8 mouse cellular contexts compared by ENCODE assay signal in the genomic region with DNA sequence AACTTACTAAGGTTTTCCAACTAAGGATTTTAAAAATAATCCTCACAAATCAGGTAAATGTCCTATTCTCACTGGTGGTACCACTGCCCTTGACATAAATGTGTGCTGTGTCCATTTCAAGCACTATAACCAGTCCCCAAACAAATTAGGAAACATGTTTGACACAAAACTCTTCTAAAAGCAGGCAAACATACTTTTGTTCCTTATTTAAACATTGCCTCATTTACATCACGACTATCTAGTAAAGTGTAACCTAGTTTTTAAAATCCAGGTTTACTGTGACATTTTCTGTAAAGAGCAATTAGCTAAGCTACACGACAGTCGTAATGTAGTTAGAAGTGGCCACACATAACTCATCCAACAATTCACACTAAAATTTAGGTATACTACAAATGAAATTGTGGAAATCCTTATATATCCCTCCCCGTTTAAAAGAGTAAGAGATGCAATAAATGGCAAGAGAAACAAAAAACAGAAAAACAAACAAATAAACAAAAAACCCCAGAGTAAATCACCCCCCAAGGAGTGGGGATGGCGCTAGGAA. TPM values are rescaled to one million over a fixed set of nuclear protein-coding genes. Genes with fewer than 3 reads are reported as not detected.
A peak's percentile ranks its signal among the peaks of the same experiment; 100 is the strongest.
DNase-seq lines count a peak whose midpoint lies in the region; ATAC-seq lines count a peak whose summit lies in the region.

No protein-coding gene starts in this region.

- no peaks in the 10 kb centered on the region; the same call in 1 of the 2 replicates for H3K36me3 ChIP-seq in heart, embryonic 16.5 days (ENCODE audit: control insufficient read depth, insufficient read depth)
- 0 out of 2 replicates have a peak, but pooled peaks cover 3% of the 10 kb centered on the region for H3K36me3 ChIP-seq in hindbrain, embryonic 12.5 days
- H3K36me3 ChIP-seq in midbrain, embryonic 12.5 days = no peaks in the 10 kb centered on the region

- 3% methylated on average over 5 of the region's 5 CpGs for WGBS in heart, embryonic 16.5 days
- whole genome bisulfite sequencing in hindbrain, embryonic 12.5 days = 4% methylated on average over 5 of the region's 5 CpGs
- WGBS in midbrain, embryonic 12.5 days = 5% methylated on average over 5 of the region's 5 CpGs

- peak overlapping the region; percentile 99 for H3K4me3 ChIP-seq in heart, embryonic 16.5 days (ENCODE audit: low read length)
- peak overlapping the region; percentile 93 for H3K4me3 ChIP-seq in hindbrain, embryonic 12.5 days
- peak overlapping the region; percentile 92 for H3K4me3 ChIP-seq in midbrain, embryonic 12.5 days

- H3K9ac ChIP-seq in heart, embryonic 16.5 days (ENCODE audit: low read length) = peak overlapping the region; percentile 95
- peak overlapping the region; percentile 85 for H3K9ac ChIP-seq in hindbrain, embryonic 12.5 days
- H3K9ac ChIP-seq in midbrain, embryonic 12.5 days (replicated peaks) = peak overlapping the region; percentile 88

- H3K4me2 ChIP-seq in heart, embryonic 16.5 days (ENCODE audit: low read depth, low read length) = peak overlapping the region; percentile 70
- H3K4me2 ChIP-seq in hindbrain, embryonic 12.5 days (replicated peaks) = peak overlapping the region; percentile 63
- H3K4me2 ChIP-seq in midbrain, embryonic 12.5 days (replicated peaks) = peak overlapping the region; percentile 68

- 0 out of 2 replicates have a peak, but pooled peaks cover 2% of the 10 kb centered on the region for H3K4me1 ChIP-seq in heart, embryonic 16.5 days (ENCODE audit: control insufficient read depth, insufficient read depth, low read length)
- peaks cover 5% of the 10 kb centered on the region; the same call in 1 of the 2 replicates for H3K4me1 ChIP-seq in hindbrain, embryonic 12.5 days
- peaks cover 4% of the 10 kb centered on the region; the same call in 1 of the 2 replicates for H3K4me1 ChIP-seq in midbrain, embryonic 12.5 days

- no peak for DNase-seq in heart, adult 8-10 months (ENCODE audit: low spot score)
- DNase-seq in MN1 (ENCODE audit: low spot score) = peak; percentile 15
- no peak for DNase-seq in frontal cortex, adult 2 months (ENCODE audit: extremely low spot score in 1 of 2, low spot score in 1 of 2)
- DNase-seq in ovary, postnatal 36 days (ENCODE audit: low spot score) = no peak

- ATAC-seq in heart, embryonic 16.5 days (replicated peaks; ENCODE audit: extremely low read depth, insufficient read depth, low FRiP score) = 0 out of 2 replicates have a peak, but pooled peaks have one; percentile 9
- no peak for ATAC-seq in hindbrain, embryonic 12.5 days (ENCODE audit: low FRiP score)
- no peak for ATAC-seq in midbrain, embryonic 12.5 days (ENCODE audit: low FRiP score, low read depth)
- no peak for ATAC-seq in activated CD4-positive, CD25-positive, alpha-beta regulatory T cell, adult 4 months

- no peaks in the 10 kb centered on the region for H3K27me3 ChIP-seq in heart, embryonic 16.5 days (ENCODE audit: control insufficient read depth, insufficient read depth, low read length)
- H3K27me3 ChIP-seq in hindbrain, embryonic 12.5 days = no peaks in the 10 kb centered on the region
- H3K27me3 ChIP-seq in midbrain, embryonic 12.5 days = no peaks in the 10 kb centered on the region

- peak overlapping the region; percentile 55; the same call in 1 of the 2 replicates for H3K27ac ChIP-seq in heart, embryonic 16.5 days (ENCODE audit: low read length)
- peak overlapping the region; percentile 74; the same call in 1 of the 2 replicates for H3K27ac ChIP-seq in hindbrain, embryonic 12.5 days
- H3K27ac ChIP-seq in midbrain, embryonic 12.5 days (replicated peaks) = no peak overlapping the region

- H3K9me3 ChIP-seq in heart, embryonic 16.5 days (replicated peaks; ENCODE audit: control insufficient read depth, low read length) = no peaks in the 10 kb centered on the region
- H3K9me3 ChIP-seq in hindbrain, embryonic 12.5 days (replicated peaks) = no peaks in the 10 kb centered on the region
- H3K9me3 ChIP-seq in midbrain, embryonic 12.5 days = no peaks in the 10 kb centered on the region

RNA-seq across cellular contexts. Expression of a gene that starts 0.9 kb away (rescaled TPM):
- 23.9 and 30.4 TPM in 2 replicates for polyA plus RNA-seq in heart, embryonic 16.5 days (2015; fragmentation: Nextera tagmentation; extraction: Ambion mirVana)
- 1 to 10 TPM; 5.3 to 7.4 (median 6.5) TPM for total RNA-seq in heart, adult 8-10 months (2022)
- 45.7 and 47.9 TPM in 2 replicates for polyA plus RNA-seq in hindbrain, embryonic 12.5 days (2016; fragmentation: Nextera tagmentation; extraction: Ambion mirVana)
- polyA plus RNA-seq in midbrain, embryonic 12.5 days (2016; fragmentation: Nextera tagmentation; extraction: Ambion mirVana) = 47.6 and 49.3 TPM in 2 replicates
- polyA plus RNA-seq in frontal cortex, adult 2 months (2012; rRNA removed) = 36.0 and 38.6 TPM in 2 replicates
- polyA plus RNA-seq in activated CD4-positive, CD25-positive, alpha-beta regulatory T cell, adult 4 months (2017; shearing (Covaris generic)) = 10 to 100 TPM; 35.0 to 39.2 TPM
